Mouse (Mus musculus): ENCODE measurements around the gene 0610010K14Rik. TPM values are rescaled to one million over a fixed set of nuclear protein-coding genes. Genes with fewer than 3 reads are reported as not detected.

Gene 0610010K14Rik
- total and polyA plus RNA-seq, 3 experiments = 27.7 to 153 (median 75.2) TPM

- H3K4me2 ChIP-seq (ENCODE audit: insufficient read depth, low read depth, poor library complexity, severe bottlenecking) = no peak overlapping the region
- TF ChIP-seq USF1 (IDR thresholded peaks at IDR 0.05; ENCODE audit: low read depth, low read length) (no peak), KAT2A (IDR thresholded peaks at IDR 0.05; ENCODE audit: insufficient replicate concordance, low read length) (no peak)
- no peaks in the 10 kb centered on the region for H3K79me2 ChIP-seq (replicated peaks; ENCODE audit: control insufficient read depth, extremely low read depth, insufficient read depth, poor library complexity, severe bottlenecking)
- DNase-seq (ENCODE audit: extremely low read depth) = no peak
- H3K9ac ChIP-seq (ENCODE audit: insufficient read depth, low read depth) = no peak overlapping the region
- no peaks in the 10 kb centered on the region for H3K27me3 ChIP-seq (replicated peaks)
- dilution Hi-C loops (cut with MboI; ENCODE audit: extremely low pct_ligation_motif_present, extremely low pct_unique_long_range_greater_than_20kb, low sequenced_read_pairs) = no loop called here
- in situ Hi-C loops (cut with MboI; ENCODE audit: low pct_ligation_motif_present, low pct_unique_long_range_greater_than_20kb, low sequenced_read_pairs) = no loop called here
- peaks cover 5 to 43% of the 10 kb centered on the region in 2 experiments for H3K36me3 ChIP-seq (replicated peaks in 1 of 2; ENCODE audit: control insufficient read depth in 1 of 2, insufficient read depth in 1 of 2, low read length in 1 of 2)
- H3K4me1 ChIP-seq (ENCODE audit: control insufficient read depth in 1 of 2, insufficient read depth in 2 of 2) = peaks cover 2 to 7% of the 10 kb centered on the region in 2 experiments; a peak in 3 of 4 replicates
- H3K9me3 ChIP-seq (replicated peaks; ENCODE audit: low read length) = no peaks in the 10 kb centered on the region
- no peak overlapping the region for H3K4me3 ChIP-seq (replicated peaks in 1 of 3; ENCODE audit: low read depth in 2 of 3, low read length in 2 of 3, poor library complexity in 1 of 3)
- no peak overlapping the region for H3K27ac ChIP-seq (ENCODE audit: insufficient read depth, low read depth)
Measured at GRCm38 (mm10) chr11:70213736-70214135, 24.0 kb downstream of the 0610010K14Rik start.

- dilution Hi-C loops (cut with MboI; ENCODE audit: extremely low pct_ligation_motif_present, extremely low pct_unique_long_range_greater_than_20kb, low sequenced_read_pairs) = no loop called here
- TF ChIP-seq MXI1 (IDR thresholded peaks at IDR 0.05; ENCODE audit: low read depth, low read length) (no peak), CHD1 (IDR thresholded peaks at IDR 0.05; ENCODE audit: low read depth, low read length) (no peak), JUN (IDR thresholded peaks at IDR 0.05; ENCODE audit: insufficient read depth, low read depth, low read length) (no peak), ZNF384 (IDR thresholded peaks at IDR 0.05; ENCODE audit: low read depth, low read length) (no peak), USF2 (conservative IDR thresholded peaks at IDR 0.05; ENCODE audit: low read depth, low read length) (no peak), UBTF (IDR thresholded peaks at IDR 0.05; ENCODE audit: low read depth, low read length) (no peak), SMC3 (IDR thresholded peaks at IDR 0.05; ENCODE audit: low read depth, low read length) (peak; percentile 70), MAZ (IDR thresholded peaks at IDR 0.05; ENCODE audit: low read depth, low read length) (0 out of 2 replicates have a peak, but pooled peaks have one; percentile 24), CTCF (conservative IDR thresholded peaks at IDR 0.05 in 1 of 2, IDR thresholded peaks at IDR 0.05 in 1 of 2; ENCODE audit: low read depth in 2 of 2, low read length in 2 of 2) (peak in 1 of 2 experiments; percentile 81; a peak in 2 of 4 replicates), MAFK (IDR thresholded peaks at IDR 0.05; ENCODE audit: insufficient replicate concordance, low read length) (no peak), IRF4 (IDR thresholded peaks at IDR 0.05; ENCODE audit: low read depth, low read length) (no peak), RAD21 (IDR thresholded peaks at IDR 0.05; ENCODE audit: low read depth, low read length) (peak; percentile 83)
- Histone ChIP-seq H3K9ac (ENCODE audit: insufficient read depth, low read depth) (no peak overlapping the region), H3K27ac (ENCODE audit: insufficient read depth, low read depth) (no peak overlapping the region), H3K79me2 (replicated peaks; ENCODE audit: control insufficient read depth, extremely low read depth, insufficient read depth, poor library complexity, severe bottlenecking) (no peaks in the 10 kb centered on the region), H3K4me2 (ENCODE audit: insufficient read depth, low read depth, poor library complexity, severe bottlenecking) (no peak overlapping the region), H3K36me3 (replicated peaks in 1 of 2; ENCODE audit: control insufficient read depth in 1 of 2, insufficient read depth in 1 of 2, low read length in 1 of 2) (peaks cover 5 to 34% of the 10 kb centered on the region in 2 experiments), H3K27me3 (replicated peaks) (no peaks in the 10 kb centered on the region), H3K4me1 (ENCODE audit: control insufficient read depth in 1 of 2, insufficient read depth in 2 of 2) (no peaks in the 10 kb centered on the region), H3K4me3 (replicated peaks in 1 of 3; ENCODE audit: low read depth in 2 of 3, low read length in 2 of 3, poor library complexity in 1 of 3) (no peak overlapping the region), H3K9me3 (replicated peaks; ENCODE audit: low read length) (no peaks in the 10 kb centered on the region)
- DNase-seq (ENCODE audit: extremely low read depth) = peak; percentile 18
- in situ Hi-C loops (cut with MboI; ENCODE audit: low pct_ligation_motif_present, low pct_unique_long_range_greater_than_20kb, low sequenced_read_pairs) = no loop called here
Measured at GRCm38 (mm10) chr11:70212896-70213295, 24.8 kb downstream of the 0610010K14Rik start.

DNA sequence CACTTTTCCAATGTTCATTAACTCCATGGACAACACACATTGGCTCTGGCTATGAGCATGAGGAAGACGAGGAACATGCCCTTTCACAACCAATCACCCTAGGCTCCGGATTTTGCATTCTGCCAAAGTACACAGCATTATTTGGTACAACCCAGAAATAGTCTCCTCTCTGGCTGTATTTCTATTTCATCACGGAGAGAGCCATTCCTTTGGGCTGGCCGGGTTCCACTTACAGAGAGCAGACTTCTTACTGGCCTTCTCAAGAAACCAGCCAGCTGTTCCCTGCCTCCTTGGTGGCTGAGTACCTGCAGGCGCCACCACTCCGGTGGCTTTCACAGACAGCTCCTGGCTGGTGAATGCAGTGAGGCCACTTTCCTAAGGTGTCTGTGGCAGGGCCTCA lies 25.3 kb downstream of the 0610010K14Rik start, which contains the start of gene Slc16a11:
Gene Slc16a11 (plus strand): TSS at position 330 of the 400 bp plus-strand sequence.
- H3K27ac ChIP-seq (ENCODE audit: insufficient read depth, low read depth) = no peak within 1 kb of the TSS
- H3K36me3 ChIP-seq (replicated peaks in 1 of 2; ENCODE audit: control insufficient read depth in 1 of 2, insufficient read depth in 1 of 2, low read length in 1 of 2) = peaks cover 5 to 29% of the 10 kb centered on the region in 2 experiments
- H3K4me3 ChIP-seq (replicated peaks in 1 of 3; ENCODE audit: low read depth in 2 of 3, low read length in 2 of 3, poor library complexity in 1 of 3) = no peak within 1 kb of the TSS
- no peaks in the 10 kb centered on the region for H3K27me3 ChIP-seq (replicated peaks)
- no peak for DNase-seq (ENCODE audit: extremely low read depth)
- dilution Hi-C loops (cut with MboI; ENCODE audit: extremely low pct_ligation_motif_present, extremely low pct_unique_long_range_greater_than_20kb, low sequenced_read_pairs) = no loop called here
- H3K4me2 ChIP-seq (ENCODE audit: insufficient read depth, low read depth, poor library complexity, severe bottlenecking) = no peak within 1 kb of the TSS
- no peak within 1 kb of the TSS for H3K9ac ChIP-seq (ENCODE audit: insufficient read depth, low read depth)
- H3K4me1 ChIP-seq (ENCODE audit: control insufficient read depth in 1 of 2, insufficient read depth in 2 of 2) = no peaks in the 10 kb centered on the region
- H3K79me2 ChIP-seq (replicated peaks; ENCODE audit: control insufficient read depth, extremely low read depth, insufficient read depth, poor library complexity, severe bottlenecking) = no peaks in the 10 kb centered on the region
- no peaks in the 10 kb centered on the region for H3K9me3 ChIP-seq (replicated peaks; ENCODE audit: low read length)
- TF ChIP-seq MAFK (IDR thresholded peaks at IDR 0.05; ENCODE audit: insufficient replicate concordance, low read length) (no peak), TBP (conservative IDR thresholded peaks at IDR 0.05; ENCODE audit: low read depth, low read length) (no peak), UBTF (IDR thresholded peaks at IDR 0.05; ENCODE audit: low read depth, low read length) (no peak), BHLHE40 (IDR thresholded peaks at IDR 0.05; ENCODE audit: low read depth, low read length) (no peak), ZNF384 (IDR thresholded peaks at IDR 0.05; ENCODE audit: low read depth, low read length) (no peak), PAX5 (IDR thresholded peaks at IDR 0.05; ENCODE audit: low read length) (no peak), E2F4 (IDR thresholded peaks at IDR 0.05; ENCODE audit: insufficient replicate concordance, low read depth, low read length) (no peak), JUND (conservative IDR thresholded peaks at IDR 0.05; ENCODE audit: low read depth, low read length) (no peak), SMC3 (IDR thresholded peaks at IDR 0.05; ENCODE audit: low read depth, low read length) (no peak), JUN (IDR thresholded peaks at IDR 0.05; ENCODE audit: insufficient read depth, low read depth, low read length) (no peak), HCFC1 (IDR thresholded peaks at IDR 0.05; ENCODE audit: low read depth, low read length) (no peak), NELFE (IDR thresholded peaks at IDR 0.05; ENCODE audit: low read depth, low read length) (no peak), NRF1 (IDR thresholded peaks at IDR 0.05; ENCODE audit: low read depth, low read length) (no peak), MXI1 (IDR thresholded peaks at IDR 0.05; ENCODE audit: low read depth, low read length) (no peak), KAT2A (IDR thresholded peaks at IDR 0.05; ENCODE audit: insufficient replicate concordance, low read length) (no peak), USF2 (conservative IDR thresholded peaks at IDR 0.05; ENCODE audit: low read depth, low read length) (no peak), ELF1 (IDR thresholded peaks at IDR 0.05; ENCODE audit: low read depth, low read length) (no peak)
- in situ Hi-C loops (cut with MboI; ENCODE audit: low pct_ligation_motif_present, low pct_unique_long_range_greater_than_20kb, low sequenced_read_pairs) = no loop called here

Measured in CH12.LX (cell line).